Mouse (Mus musculus) MEL (cell line): ENCODE measurements at regions not wholly inside any gene's neighbourhood (a gene's known extent, or its start where the extent isn't known, plus 50 kb on each side); places are given as distances from the start of the nearest gene placed in this dataset.

ENCODE experiments used
- CHD2 ChIP-seq: IDR thresholded peaks from 2 replicates; pipeline ENCODE4 v1.6.1; 2011; ENCODE audit warnings: low read length, improper control_type of control experiment
- CTCF ChIP-seq, 3 experiments: IDR thresholded peaks in 2 of 3; conservative IDR thresholded peaks in 1 of 3; 2 replicates each; pipeline ENCODE4 v1.5.1; 2011 to 2012; ENCODE audit warnings: low read length in 3 of 3, low read depth in 2 of 3, mild to moderate bottlenecking in 2 of 3, improper control_type of control experiment in 1 of 3, inconsistent platforms in 1 of 3, mixed read lengths in 1 of 3, moderate library complexity in 1 of 3; ENCODE audit not compliant: control insufficient read depth in 1 of 3, insufficient read depth in 1 of 3, poor library complexity in 1 of 3, severe bottlenecking in 1 of 3
- GATA1 ChIP-seq: IDR thresholded peaks from 2 replicates; pipeline ENCODE4 v1.6.1; 2011; ENCODE audit warnings: low read depth, low read length, improper control_type of control experiment
- JUND ChIP-seq: IDR thresholded peaks from 2 replicates; pipeline ENCODE4 v1.6.1; 2011; ENCODE audit warnings: low read depth, mild to moderate bottlenecking, improper control_type of control experiment, low read length
- NELFE ChIP-seq: IDR thresholded peaks from 2 replicates; pipeline ENCODE4 v1.6.1; 2011; ENCODE audit warnings: low read depth, low read length, improper control_type of control experiment
- POLR2A ChIP-seq, 2 experiments: IDR thresholded peaks; 2 replicates each; pipeline ENCODE4 v1.6.1; 2011 to 2012; ENCODE audit warnings: low read length in 2 of 2, mild to moderate bottlenecking in 2 of 2, control low read depth in 1 of 2, improper control_type of control experiment in 1 of 2, low read depth in 1 of 2, moderate library complexity in 1 of 2; ENCODE audit not compliant: control insufficient read depth in 1 of 2, insufficient read depth in 1 of 2, poor library complexity in 1 of 2
- RCOR1 ChIP-seq: IDR thresholded peaks from 2 replicates; pipeline ENCODE4 v1.6.1; 2012; ENCODE audit warnings: low read depth, mild to moderate bottlenecking, inconsistent platforms, low read length, improper control_type of control experiment

- TF ChIP-seq JUND (no peak), CHD2 (no peak), NELFE (no peak), RCOR1 (no peak), POLR2A (IDR thresholded peaks at IDR 0.05; ENCODE audit: control insufficient read depth in 1 of 2, insufficient read depth in 1 of 2, low read depth in 1 of 2, low read length in 2 of 2, poor library complexity in 1 of 2) (no peak), GATA1 (no peak), CTCF (IDR thresholded peaks at IDR 0.05 in 2 of 3, conservative IDR thresholded peaks at IDR 0.05 in 1 of 3; ENCODE audit: control insufficient read depth in 1 of 3, insufficient read depth in 1 of 3, low read depth in 2 of 3, low read length in 3 of 3, poor library complexity in 1 of 3, severe bottlenecking in 1 of 3) (no peak)
These were observed 377.4 kb upstream of the Vrk2 start for GRCm38 (mm10) chr11:26971161-26971560.
